Mouse (Mus musculus) midbrain, embryonic 11.5 days (tissue): ENCODE results near the gene Tmc6. TPM values are rescaled to one million over a fixed set of nuclear protein-coding genes. Genes with fewer than 3 reads are reported as not detected.

Experiments used
- ATAC-seq: fragments of 200-750 bp; cut with Nextera tagmentation; 2 replicates; pipeline ENCODE4 v1.8.0; 2017; ENCODE audit warnings: moderate TSS enrichment, moderate library complexity; ENCODE audit not compliant: low FRiP score
- DNase-seq: peaks from one replicate; pipeline ENCODE4 v3.0.0; 2015; ENCODE audit warnings: low spot score; ENCODE audit errors: missing footprints
- H3K27ac ChIP-seq: fragments of 300-500 bp; sonication (generic); 2 replicates; pipeline ENCODE4 v1.5.1; 2014; ENCODE audit warnings: low read depth, low read length
- H3K27me3 ChIP-seq: fragments of 300-500 bp; sonication (generic); 2 replicates; pipeline ENCODE4 v1.6.1; 2014; ENCODE audit warnings: mild to moderate bottlenecking, low read length, moderate library complexity, mixed read lengths; ENCODE audit not compliant: control insufficient read depth, insufficient read depth
- H3K36me3 ChIP-seq: fragments of 300-500 bp; sonication (generic); 2 replicates; pipeline ENCODE4 v1.6.1; 2014; ENCODE audit warnings: mild to moderate bottlenecking, low read length, moderate library complexity, mixed read lengths; ENCODE audit not compliant: control insufficient read depth, insufficient read depth
- H3K4me1 ChIP-seq: fragments of 300-500 bp; sonication (generic); 2 replicates; pipeline ENCODE4 v1.6.1; 2014; ENCODE audit warnings: low read length; ENCODE audit not compliant: control insufficient read depth, insufficient read depth
- H3K4me2 ChIP-seq: fragments of 300-500 bp; sonication (generic); 2 replicates; pipeline ENCODE4 v1.6.1; 2014; ENCODE audit warnings: mild to moderate bottlenecking, moderate library complexity
- H3K4me3 ChIP-seq: fragments of 300-500 bp; sonication (generic); 2 replicates; pipeline ENCODE4 v1.5.1; 2014; ENCODE audit warnings: low read depth, low read length
- H3K9ac ChIP-seq: fragments of 300-500 bp; sonication (generic); 2 replicates; pipeline ENCODE4 v1.6.1; 2014; ENCODE audit warnings: low read length
- H3K9me3 ChIP-seq: fragments of 300-500 bp; sonication (generic); 2 replicates; pipeline ENCODE4 v1.6.1; 2016; ENCODE audit warnings: low read length; ENCODE audit not compliant: control insufficient read depth
- WGBS: fragments of 180-500 bp; shearing (Covaris S2); extraction: QIAGEN DNeasy Blood & Tissue Kit; methylation state at CpG from one replicate; pipeline ENCODE4 v1.1.7; 2014; 5-methylcytosine and 5-hydroxymethylcytosine counted together
- polyA plus RNA-seq: library from polyadenylated mRNA; unstranded; fragments of >200 nt; fragmentation: Nextera tagmentation; extraction: Ambion mirVana; gene quantifications from 2 replicates; pipeline ENCODE4 v1.2.1, GENCODE M21; 2014

Gene Tmc6
- polyA plus RNA-seq, result 4.5 and 4.7 TPM in 2 replicates

DNA sequence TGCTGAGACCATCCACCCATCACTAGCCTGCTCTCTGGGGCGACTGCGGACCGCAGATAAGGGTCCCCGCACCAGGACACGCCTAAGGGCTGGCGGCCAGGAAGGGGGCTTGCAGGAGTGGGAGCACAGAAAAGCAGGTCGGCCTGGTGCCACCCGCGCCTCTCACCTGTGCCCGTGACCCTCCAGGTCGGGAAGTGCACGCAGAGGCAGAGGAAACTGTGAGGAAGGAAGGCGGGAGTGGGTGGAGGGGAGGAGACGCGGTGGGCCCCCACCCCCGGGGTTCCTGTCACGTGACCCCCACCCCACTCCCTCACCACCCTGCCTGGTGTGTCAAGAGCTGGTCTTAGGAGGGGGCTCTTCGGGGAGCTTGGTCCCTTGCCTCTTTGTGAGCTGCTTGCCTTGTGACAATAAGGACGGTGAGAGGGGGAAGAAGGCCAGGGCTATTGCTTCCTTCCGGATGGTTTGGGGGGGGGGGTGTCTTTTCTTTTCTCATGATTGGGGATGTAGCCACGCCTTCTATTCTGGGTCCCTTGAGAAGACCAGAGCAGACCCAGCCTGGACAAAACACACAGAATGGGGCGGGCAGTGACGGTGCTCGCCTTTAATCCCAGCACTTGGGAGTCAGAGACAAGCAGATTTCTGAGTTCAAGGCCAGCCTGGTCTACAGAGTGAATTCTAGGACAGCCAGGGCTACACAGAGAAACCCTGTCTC is at the start of gene Tmc6, which contains the start of gene Tmc8:
Tmc6 (minus strand) TSS at position 206 of the 712 bp plus-strand sequence.
Tmc8 (plus strand) TSS at position 84 of the 712 bp plus-strand sequence.
- Histone ChIP-seq H3K4me1 (peaks cover 17% of the 10 kb centered on the region), H3K4me2 (peak within 1 kb of the TSS; percentile 58), H3K4me3 (peak within 1 kb of the TSS; percentile 14), H3K9ac (peak within 1 kb of the TSS; percentile 42; the same call in 1 of the 2 replicates), H3K27me3 (peaks cover 47% of the 10 kb centered on the region), H3K27ac (peak within 1 kb of the TSS; percentile 47), H3K9me3 (no peaks in the 10 kb centered on the region), H3K36me3 (no peaks in the 10 kb centered on the region)
- DNase-seq (no peak), ATAC-seq (no peak)
- 39% methylated on average over 24 of the region's 24 CpGs for WGBS

DNA sequence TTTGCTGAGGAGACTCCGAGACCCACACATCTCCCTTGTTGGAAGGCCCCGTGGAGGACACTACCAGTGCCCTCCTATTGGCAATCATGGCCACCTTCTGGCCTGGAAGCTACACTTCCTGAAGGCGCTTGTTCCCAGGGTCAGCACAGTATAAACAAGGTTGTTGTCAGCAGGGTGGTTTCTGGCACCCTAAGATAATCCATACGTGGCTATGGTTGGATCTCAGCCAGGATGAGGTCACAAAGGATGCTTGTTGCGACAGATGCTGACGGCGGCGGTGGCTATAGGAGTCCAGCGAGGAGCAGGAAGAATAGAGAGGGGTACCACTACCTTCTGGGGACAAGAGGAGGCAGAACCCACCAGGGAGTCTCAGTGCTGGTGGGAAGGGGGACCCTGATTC is 48.4 kb upstream of the Tmc6 start:
- WGBS, result 91% methylated on average over 9 of the region's 9 CpGs
- Histone ChIP-seq H3K4me2 (no peak overlapping the region), H3K36me3 (no peaks in the 10 kb centered on the region), H3K27me3 (no peaks in the 10 kb centered on the region), H3K9me3 (no peaks in the 10 kb centered on the region), H3K4me1 (peaks cover 6% of the 10 kb centered on the region), H3K9ac (no peak overlapping the region), H3K27ac (no peak overlapping the region), H3K4me3 (no peak overlapping the region)
- DNase-seq, result no peak
- no peak for ATAC-seq

DNA sequence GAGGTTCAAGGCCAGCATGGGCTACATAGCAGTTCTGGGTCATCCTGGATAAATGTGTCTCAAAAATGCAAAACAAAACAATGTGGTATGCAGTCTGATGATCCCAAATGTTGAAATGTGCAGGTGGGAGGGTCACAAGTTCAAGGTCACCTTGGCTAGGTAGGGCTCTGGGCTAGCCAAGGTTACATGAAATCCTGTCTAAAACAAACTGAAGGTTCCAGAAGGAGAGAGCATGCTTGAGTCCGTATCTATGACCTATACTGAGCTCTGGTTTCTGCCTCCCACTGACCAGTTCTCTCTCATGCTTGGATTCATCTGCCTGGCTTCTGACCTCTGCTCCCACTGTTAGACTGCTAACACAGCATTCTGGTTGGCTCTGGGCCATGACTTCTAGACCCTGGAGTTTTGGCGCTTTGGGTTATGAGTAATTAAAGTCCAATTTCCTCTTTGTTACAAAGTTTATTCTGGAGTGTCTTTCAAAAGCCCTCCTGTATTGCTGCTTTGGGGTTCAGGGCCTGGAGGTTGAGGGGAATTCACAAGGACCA is 47.7 kb upstream of the Tmc6 start:
- peaks cover 13% of the 10 kb centered on the region for H3K4me1 ChIP-seq
- 85% methylated on average over 2 of the region's 2 CpGs for WGBS

GRCm38 (mm10) chr11:117828888-117829604 is 47.0 kb upstream of the Tmc6 start:
- H3K4me1 ChIP-seq, result peaks cover 19% of the 10 kb centered on the region
- H3K9ac ChIP-seq, result no peak overlapping the region
- no peak overlapping the region for H3K27ac ChIP-seq

More for the DNA sequence above, 47.7 kb upstream of the Tmc6 start:
- Histone ChIP-seq H3K4me2 (no peak overlapping the region), H3K27ac (no peak overlapping the region), H3K36me3 (no peaks in the 10 kb centered on the region), H3K9me3 (no peaks in the 10 kb centered on the region), H3K27me3 (no peaks in the 10 kb centered on the region), H3K4me3 (no peak overlapping the region), H3K9ac (no peak overlapping the region)
- ATAC-seq (no peak), DNase-seq (no peak)

GRCm38 (mm10) chr11:117828149-117828887 is 46.3 kb upstream of the Tmc6 start:
- Histone ChIP-seq H3K9me3 (no peaks in the 10 kb centered on the region), H3K27ac (no peak overlapping the region), H3K36me3 (no peaks in the 10 kb centered on the region), H3K4me2 (no peak overlapping the region), H3K4me3 (no peak overlapping the region), H3K4me1 (peaks cover 21% of the 10 kb centered on the region), H3K9ac (no peak overlapping the region), H3K27me3 (no peaks in the 10 kb centered on the region)
- 90% methylated on average over 18 of the region's 18 CpGs for WGBS
- ATAC-seq (no peak), DNase-seq (no peak)

More at GRCm38 (mm10) chr11:117828888-117829604, 47.0 kb upstream of the Tmc6 start:
- no peak overlapping the region for H3K4me2 ChIP-seq
- WGBS, result 61% methylated on average over 9 of the region's 9 CpGs
- H3K9me3 ChIP-seq, result no peaks in the 10 kb centered on the region
- no peak for DNase-seq
- no peaks in the 10 kb centered on the region for H3K36me3 ChIP-seq
- no peaks in the 10 kb centered on the region for H3K27me3 ChIP-seq
- ATAC-seq, result no peak
- no peak overlapping the region for H3K4me3 ChIP-seq

GRCm38 (mm10) chr11:117827386-117827785 is 45.4 kb upstream of the Tmc6 start:
- H3K36me3 ChIP-seq, result no peaks in the 10 kb centered on the region
- no peak for ATAC-seq
- no peak overlapping the region for H3K4me2 ChIP-seq
- no peak overlapping the region for H3K27ac ChIP-seq
- H3K4me1 ChIP-seq, result peaks cover 21% of the 10 kb centered on the region
- no peaks in the 10 kb centered on the region for H3K9me3 ChIP-seq
- no peak overlapping the region for H3K4me3 ChIP-seq
- H3K27me3 ChIP-seq, result no peaks in the 10 kb centered on the region
- no peak overlapping the region for H3K9ac ChIP-seq
- DNase-seq, result no peak
- WGBS, result 72% methylated on average over 3 of the region's 3 CpGs

DNA sequence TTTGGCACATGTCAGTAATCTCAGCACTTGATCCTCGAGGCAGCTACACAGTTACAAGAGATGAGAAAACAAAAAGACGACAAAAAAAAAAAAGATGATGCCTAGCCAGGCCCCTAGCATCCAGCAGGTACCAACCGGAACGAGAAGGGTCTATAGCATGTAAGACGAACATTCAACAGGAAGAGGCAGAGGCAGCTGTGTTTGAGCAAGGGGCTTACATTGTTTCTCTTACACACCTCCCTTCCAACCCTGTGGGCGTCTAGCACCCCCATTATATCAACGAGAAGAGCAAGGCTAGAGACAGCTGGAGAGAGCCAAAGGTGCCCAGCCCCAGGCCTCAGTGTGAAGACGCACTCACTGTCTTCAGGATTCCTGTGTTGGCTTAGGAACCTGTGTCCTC is 44.9 kb upstream of the Tmc6 start:
- no peaks in the 10 kb centered on the region for H3K36me3 ChIP-seq
- no peak for ATAC-seq

DNA sequence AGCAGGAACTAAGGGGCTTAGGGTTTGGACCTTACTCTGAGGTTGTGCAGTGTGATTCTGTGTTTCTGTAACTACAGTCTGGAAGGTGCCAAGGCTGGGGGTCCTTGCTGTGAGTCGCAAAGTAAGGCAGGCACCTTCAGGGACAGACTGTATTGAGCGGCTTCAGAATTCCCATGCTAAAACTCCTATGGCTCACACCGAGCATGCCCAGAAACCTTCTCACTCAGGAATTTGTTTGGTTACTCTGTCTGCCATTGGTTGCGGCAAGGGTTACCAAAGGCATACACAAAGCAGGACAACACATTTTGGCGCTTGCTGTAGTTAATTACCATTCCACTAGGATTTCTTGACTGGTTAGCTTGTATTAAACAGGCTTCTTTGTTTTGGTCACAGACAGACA is 44.2 kb upstream of the Tmc6 start:
- H3K4me1 ChIP-seq, result peaks cover 21% of the 10 kb centered on the region
- ATAC-seq, result peak; percentile 27
- no peaks in the 10 kb centered on the region for H3K27me3 ChIP-seq
- 9% methylated on average over 5 of the region's 5 CpGs for WGBS
- peak overlapping the region; percentile 86 for H3K9ac ChIP-seq
- no peaks in the 10 kb centered on the region for H3K9me3 ChIP-seq
- peak overlapping the region; percentile 62 for H3K4me3 ChIP-seq
- no peak for DNase-seq
- peak overlapping the region; percentile 85 for H3K4me2 ChIP-seq
- H3K36me3 ChIP-seq, result no peaks in the 10 kb centered on the region
- peak overlapping the region; percentile 84 for H3K27ac ChIP-seq

More for the DNA sequence above, 44.9 kb upstream of the Tmc6 start:
- Histone ChIP-seq H3K9me3 (no peaks in the 10 kb centered on the region), H3K27ac (no peak overlapping the region), H3K9ac (peak overlapping the region; percentile 1; the same call in 1 of the 2 replicates), H3K4me2 (no peak overlapping the region), H3K27me3 (no peaks in the 10 kb centered on the region), H3K4me3 (no peak overlapping the region), H3K4me1 (peaks cover 21% of the 10 kb centered on the region)
- 81% methylated on average over 8 of the region's 8 CpGs for WGBS
- DNase-seq, result no peak
